Mouse (Mus musculus) neural tube, embryonic 14.5 days (tissue): ENCODE data around the gene A330070K13Rik. TPM values are rescaled to one million over a fixed set of nuclear protein-coding genes. Genes with fewer than 3 reads are reported as not detected.

ENCODE experiments used
- ATAC-seq: fragments of 200-750 bp; cut with Nextera tagmentation; 2 replicates; pipeline ENCODE4 v1.8.0; 2017; ENCODE audit warnings: low read depth, mild to moderate bottlenecking, moderate TSS enrichment, moderate library complexity
- H3K27ac ChIP-seq: fragments of 300-500 bp; sonication (generic); 2 replicates; pipeline ENCODE4 v1.5.1; 2014; ENCODE audit warnings: low read depth, mild to moderate bottlenecking, control low read depth, low read length, moderate library complexity, mixed read lengths
- H3K27me3 ChIP-seq: fragments of 300-500 bp; sonication (generic); 2 replicates; pipeline ENCODE4 v1.6.1; 2014; ENCODE audit warnings: low read length; ENCODE audit not compliant: control insufficient read depth, insufficient read depth
- H3K36me3 ChIP-seq: fragments of 300-500 bp; sonication (generic); 2 replicates; pipeline ENCODE4 v1.6.1; 2014; ENCODE audit warnings: low read length, mixed read lengths; ENCODE audit not compliant: control insufficient read depth, insufficient read depth
- H3K4me1 ChIP-seq: fragments of 300-500 bp; sonication (generic); 2 replicates; pipeline ENCODE4 v1.6.1; 2014; ENCODE audit warnings: low read length; ENCODE audit not compliant: control insufficient read depth, insufficient read depth
- H3K4me2 ChIP-seq: fragments of 300-500 bp; sonication (generic); 2 replicates; pipeline ENCODE4 v1.6.1; 2014; ENCODE audit warnings: mild to moderate bottlenecking, low read depth, low read length, control low read depth
- H3K4me3 ChIP-seq: fragments of 300-500 bp; sonication (generic); 2 replicates; pipeline ENCODE4 v1.5.1; 2014; ENCODE audit warnings: low read depth, low read length, control low read depth, mixed read lengths
- H3K9ac ChIP-seq: fragments of 300-500 bp; sonication (generic); replicated peaks from 2 replicates; pipeline ENCODE4 v1.6.1; 2014; ENCODE audit warnings: low read depth, mild to moderate bottlenecking, control low read depth, low read length, mixed read lengths
- H3K9me3 ChIP-seq: fragments of 300-500 bp; sonication (generic); 2 replicates; pipeline ENCODE4 v1.6.1; 2016; ENCODE audit warnings: low read length; ENCODE audit not compliant: control insufficient read depth
- WGBS: fragments of 180-500 bp; shearing (Covaris S2); extraction: QIAGEN DNeasy Blood & Tissue Kit; methylation state at CpG from one replicate; pipeline ENCODE4 v1.1.7; 2014; 5-methylcytosine and 5-hydroxymethylcytosine counted together
- polyA plus RNA-seq: library from polyadenylated mRNA; unstranded; fragments of >200 nt; fragmentation: Nextera tagmentation; extraction: Ambion mirVana; gene quantifications from 2 replicates; pipeline ENCODE4 v1.2.1, GENCODE M21; 2014

The A330070K13Rik gene
- polyA plus RNA-seq, 1 experiment from 2014 or later = 0.59 TPM

- WGBS = 54% methylated on average over 7 of the region's 7 CpGs
- no peak for ATAC-seq
- no peaks in the 10 kb centered on the region for H3K9me3 ChIP-seq
- no peak overlapping the region for H3K9ac ChIP-seq
- H3K4me2 ChIP-seq = no peak overlapping the region
- no peaks in the 10 kb centered on the region for H3K36me3 ChIP-seq
- no peaks in the 10 kb centered on the region for H3K27me3 ChIP-seq
- peaks cover 4% of the 10 kb centered on the region for H3K4me1 ChIP-seq
- no peak overlapping the region for H3K27ac ChIP-seq
- no peak overlapping the region for H3K4me3 ChIP-seq
These were observed 2.0 kb upstream of the A330070K13Rik start for GRCm38 (mm10) chr5:130386418-130386817.

- no peaks in the 10 kb centered on the region for H3K9me3 ChIP-seq
- no peak overlapping the region for H3K27ac ChIP-seq
- no peaks in the 10 kb centered on the region for H3K4me1 ChIP-seq
- H3K9ac ChIP-seq = no peak overlapping the region
- no peak for ATAC-seq
- WGBS = 93% methylated on average over 3 of the region's 3 CpGs
- H3K36me3 ChIP-seq = no peaks in the 10 kb centered on the region
- no peak overlapping the region for H3K4me2 ChIP-seq
- no peaks in the 10 kb centered on the region for H3K27me3 ChIP-seq
- H3K4me3 ChIP-seq = no peak overlapping the region
These were observed 9.0 kb downstream of the A330070K13Rik start for GRCm38 (mm10) chr5:130375411-130375810.

- no peak within 1 kb of the TSS for H3K4me3 ChIP-seq
- WGBS = 75% methylated on average over 11 of the region's 11 CpGs
- no peak within 1 kb of the TSS for H3K4me2 ChIP-seq
These were observed 15.2 kb downstream of the A330070K13Rik start, which contains the start of gene Caln1 for GRCm38 (mm10) chr5:130369237-130369636. TSS of gene Caln1 (plus strand) at chr5:130369455.

GRCm38 (mm10) chr5:130368236-130368635 lies 16.2 kb downstream of the A330070K13Rik start:
- Histone ChIP-seq H3K4me1 (no peaks in the 10 kb centered on the region), H3K9ac (no peak overlapping the region), H3K27me3 (no peaks in the 10 kb centered on the region), H3K4me3 (no peak overlapping the region), H3K4me2 (no peak overlapping the region), H3K9me3 (no peaks in the 10 kb centered on the region), H3K36me3 (no peaks in the 10 kb centered on the region), H3K27ac (no peak overlapping the region)
- no peak for ATAC-seq
- WGBS = 84% methylated on average over 6 of the region's 6 CpGs

More at GRCm38 (mm10) chr5:130369237-130369636, 15.2 kb downstream of the A330070K13Rik start, which contains the start of gene Caln1:
- no peak for ATAC-seq
- no peaks in the 10 kb centered on the region for H3K36me3 ChIP-seq
- H3K27me3 ChIP-seq = no peaks in the 10 kb centered on the region
- no peaks in the 10 kb centered on the region for H3K4me1 ChIP-seq
- no peaks in the 10 kb centered on the region for H3K9me3 ChIP-seq
- H3K9ac ChIP-seq = no peak within 1 kb of the TSS
- no peak within 1 kb of the TSS for H3K27ac ChIP-seq

GRCm38 (mm10) chr5:130363773-130364172 lies 20.7 kb downstream of the A330070K13Rik start:
- Histone ChIP-seq H3K9me3 (no peaks in the 10 kb centered on the region), H3K4me3 (no peak overlapping the region), H3K4me2 (no peak overlapping the region), H3K27ac (no peak overlapping the region), H3K9ac (no peak overlapping the region), H3K27me3 (no peaks in the 10 kb centered on the region), H3K4me1 (no peaks in the 10 kb centered on the region), H3K36me3 (no peaks in the 10 kb centered on the region)
- ATAC-seq = no peak
- 63% methylated on average over 3 of the region's 3 CpGs for WGBS

- Histone ChIP-seq H3K4me1 (no peaks in the 10 kb centered on the region), H3K4me2 (no peak overlapping the region), H3K27me3 (no peaks in the 10 kb centered on the region), H3K9me3 (no peaks in the 10 kb centered on the region), H3K36me3 (no peaks in the 10 kb centered on the region), H3K4me3 (no peak overlapping the region), H3K9ac (no peak overlapping the region), H3K27ac (no peak overlapping the region)
- WGBS = 42% methylated on average over 4 of the region's 4 CpGs
- ATAC-seq = no peak
These were observed 21.3 kb downstream of the A330070K13Rik start for GRCm38 (mm10) chr5:130363111-130363510.

- H3K9me3 ChIP-seq = no peaks in the 10 kb centered on the region
- H3K4me2 ChIP-seq = no peak overlapping the region
- no peak overlapping the region for H3K27ac ChIP-seq
- no peaks in the 10 kb centered on the region for H3K4me1 ChIP-seq
- H3K9ac ChIP-seq = no peak overlapping the region
- no peaks in the 10 kb centered on the region for H3K27me3 ChIP-seq
- H3K4me3 ChIP-seq = no peak overlapping the region
- ATAC-seq = no peak
- no peaks in the 10 kb centered on the region for H3K36me3 ChIP-seq
- 60% methylated on average over 7 of the region's 7 CpGs for WGBS
These were observed 29.2 kb downstream of the A330070K13Rik start for GRCm38 (mm10) chr5:130355223-130355622.

- no peaks in the 10 kb centered on the region for H3K4me1 ChIP-seq
- WGBS = 87% methylated on average over 2 of the region's 2 CpGs
These were observed 38.6 kb downstream of the A330070K13Rik start for GRCm38 (mm10) chr5:130345871-130346270.

GRCm38 (mm10) chr5:130344999-130345398 lies 39.4 kb downstream of the A330070K13Rik start:
- no peak overlapping the region for H3K4me3 ChIP-seq
- no peak overlapping the region for H3K9ac ChIP-seq
- H3K4me1 ChIP-seq = no peaks in the 10 kb centered on the region
- H3K9me3 ChIP-seq = no peaks in the 10 kb centered on the region
- H3K27me3 ChIP-seq = no peaks in the 10 kb centered on the region
- H3K4me2 ChIP-seq = no peak overlapping the region
- 94% methylated on average over 7 of the region's 7 CpGs for WGBS
- peaks cover 6% of the 10 kb centered on the region; the same call in 1 of the 2 replicates for H3K36me3 ChIP-seq
- no peak for ATAC-seq
- no peak overlapping the region for H3K27ac ChIP-seq

More at GRCm38 (mm10) chr5:130345871-130346270, 38.6 kb downstream of the A330070K13Rik start:
- Histone ChIP-seq H3K27me3 (no peaks in the 10 kb centered on the region), H3K4me3 (no peak overlapping the region), H3K27ac (no peak overlapping the region), H3K9ac (no peak overlapping the region), H3K36me3 (peaks cover 4% of the 10 kb centered on the region; the same call in 1 of the 2 replicates), H3K9me3 (no peaks in the 10 kb centered on the region), H3K4me2 (no peak overlapping the region)
- ATAC-seq = no peak
